Mouse (Mus musculus): ENCODE measurements at regions not wholly inside any gene's neighbourhood (a gene's known extent, or its start where the extent isn't known, plus 50 kb on each side); places are given as distances from the start of the nearest gene placed in this dataset.

- no peak for DNase-seq (ENCODE audit: low spot score)
Observed at GRCm38 (mm10) chr4:62889708-62890107, 75.7 kb upstream of the Zfp618 start.

GRCm38 (mm10) chr4:62890588-62891580 lies 74.5 kb upstream of the Zfp618 start:
- DNase-seq (ENCODE audit: low spot score), result no peak

GRCm38 (mm10) chr4:62912891-62913290 lies 52.5 kb upstream of the Zfp618 start:
- DNase-seq (ENCODE audit: low spot score), result no peak
